Mouse (Mus musculus): Measurements from ENCODE around the gene Fto. TPM values are rescaled to one million over a fixed set of nuclear protein-coding genes. Genes with fewer than 3 reads are reported as not detected.

The Fto gene
- polyA plus RNA-seq, 1 experiment, result 144 TPM

- no peak for TF ChIP-seq CTCF (IDR thresholded peaks at IDR 0.05; ENCODE audit: borderline replicate concordance, extremely low read depth, insufficient read depth, insufficient read length)
Observed at GRCm38 (mm10) chr8:91286237-91286636, 27.1 kb upstream of the Fto start.

GRCm38 (mm10) chr8:91290576-91290975 lies 22.7 kb upstream of the Fto start:
- no peak for DNase-seq (ENCODE audit: low read depth)
- no peak for TF ChIP-seq POLR2A (IDR thresholded peaks at IDR 0.05; ENCODE audit: borderline replicate concordance, extremely low read depth, insufficient read depth, insufficient read length, poor library complexity, severe bottlenecking)
- no peak for TF ChIP-seq CTCF (IDR thresholded peaks at IDR 0.05; ENCODE audit: borderline replicate concordance, extremely low read depth, insufficient read depth, insufficient read length)

More at GRCm38 (mm10) chr8:91286237-91286636, 27.1 kb upstream of the Fto start:
- no peak for DNase-seq (ENCODE audit: low read depth)

- no peak for DNase-seq (ENCODE audit: low read depth)
- no peak for TF ChIP-seq POLR2A (IDR thresholded peaks at IDR 0.05; ENCODE audit: borderline replicate concordance, extremely low read depth, insufficient read depth, insufficient read length, poor library complexity, severe bottlenecking)
- no peak for TF ChIP-seq CTCF (IDR thresholded peaks at IDR 0.05; ENCODE audit: borderline replicate concordance, extremely low read depth, insufficient read depth, insufficient read length)
Observed at GRCm38 (mm10) chr8:91295786-91296185, 17.5 kb upstream of the Fto start.

- no peak for DNase-seq (ENCODE audit: low read depth)
- no peak for TF ChIP-seq CTCF (IDR thresholded peaks at IDR 0.05; ENCODE audit: borderline replicate concordance, extremely low read depth, insufficient read depth, insufficient read length)
- TF ChIP-seq POLR2A (IDR thresholded peaks at IDR 0.05; ENCODE audit: borderline replicate concordance, extremely low read depth, insufficient read depth, insufficient read length, poor library complexity, severe bottlenecking), result no peak
Observed at GRCm38 (mm10) chr8:91298672-91299071, 14.7 kb upstream of the Fto start.

GRCm38 (mm10) chr8:91304481-91305386 lies 8.6 kb upstream of the Fto start:
- no peak for DNase-seq (ENCODE audit: low read depth)
- no peak for TF ChIP-seq POLR2A (IDR thresholded peaks at IDR 0.05; ENCODE audit: borderline replicate concordance, extremely low read depth, insufficient read depth, insufficient read length, poor library complexity, severe bottlenecking)
- TF ChIP-seq CTCF (IDR thresholded peaks at IDR 0.05; ENCODE audit: borderline replicate concordance, extremely low read depth, insufficient read depth, insufficient read length), result peak; percentile 16; the same call in 1 of the 2 replicates

- TF ChIP-seq CTCF (IDR thresholded peaks at IDR 0.05; ENCODE audit: borderline replicate concordance, extremely low read depth, insufficient read depth, insufficient read length), result no peak
- TF ChIP-seq POLR2A (IDR thresholded peaks at IDR 0.05; ENCODE audit: borderline replicate concordance, extremely low read depth, insufficient read depth, insufficient read length, poor library complexity, severe bottlenecking), result no peak
Observed at GRCm38 (mm10) chr8:91312342-91312741, 983 bp upstream of the Fto start.

GRCm38 (mm10) chr8:91317567-91318227 lies 4.4 kb downstream of the Fto start:
- no peak for DNase-seq (ENCODE audit: low read depth)
- TF ChIP-seq POLR2A (IDR thresholded peaks at IDR 0.05; ENCODE audit: borderline replicate concordance, extremely low read depth, insufficient read depth, insufficient read length, poor library complexity, severe bottlenecking), result no peak
- no peak for TF ChIP-seq CTCF (IDR thresholded peaks at IDR 0.05; ENCODE audit: borderline replicate concordance, extremely low read depth, insufficient read depth, insufficient read length)

More at GRCm38 (mm10) chr8:91312342-91312741, 983 bp upstream of the Fto start:
- no peak for DNase-seq (ENCODE audit: low read depth)

- TF ChIP-seq CTCF (IDR thresholded peaks at IDR 0.05; ENCODE audit: borderline replicate concordance, extremely low read depth, insufficient read depth, insufficient read length) (no peak), POLR2A (IDR thresholded peaks at IDR 0.05; ENCODE audit: borderline replicate concordance, extremely low read depth, insufficient read depth, insufficient read length, poor library complexity, severe bottlenecking) (no peak)
- DNase-seq (ENCODE audit: low read depth), result peak; percentile 41
Observed at GRCm38 (mm10) chr8:91318938-91319729, 5.8 kb downstream of the Fto start.

GRCm38 (mm10) chr8:91323511-91323910 lies 10.2 kb downstream of the Fto start:
- TF ChIP-seq CTCF (IDR thresholded peaks at IDR 0.05; ENCODE audit: borderline replicate concordance, extremely low read depth, insufficient read depth, insufficient read length) (no peak), POLR2A (IDR thresholded peaks at IDR 0.05; ENCODE audit: borderline replicate concordance, extremely low read depth, insufficient read depth, insufficient read length, poor library complexity, severe bottlenecking) (no peak)
- peak; percentile 59 for DNase-seq (ENCODE audit: low read depth)

- no peak for DNase-seq (ENCODE audit: low read depth)
- TF ChIP-seq CTCF (IDR thresholded peaks at IDR 0.05; ENCODE audit: borderline replicate concordance, extremely low read depth, insufficient read depth, insufficient read length) (no peak), POLR2A (IDR thresholded peaks at IDR 0.05; ENCODE audit: borderline replicate concordance, extremely low read depth, insufficient read depth, insufficient read length, poor library complexity, severe bottlenecking) (no peak)
Observed at GRCm38 (mm10) chr8:91324271-91324670, 10.9 kb downstream of the Fto start.

GRCm38 (mm10) chr8:91324916-91325315 lies 11.6 kb downstream of the Fto start:
- no peak for DNase-seq (ENCODE audit: low read depth)
- TF ChIP-seq CTCF (IDR thresholded peaks at IDR 0.05; ENCODE audit: borderline replicate concordance, extremely low read depth, insufficient read depth, insufficient read length) (no peak), POLR2A (IDR thresholded peaks at IDR 0.05; ENCODE audit: borderline replicate concordance, extremely low read depth, insufficient read depth, insufficient read length, poor library complexity, severe bottlenecking) (no peak)

Measured in brain, embryonic 14.5 days (tissue).